Mouse (Mus musculus): ENCODE data around the gene Adipor2.
"Not testable (repeated sequence)": the region's sequence is repeated elsewhere in the genome, so short reads cannot be mapped to it uniquely, and the experiment has no call there.

Adipor2 gene

DNA sequence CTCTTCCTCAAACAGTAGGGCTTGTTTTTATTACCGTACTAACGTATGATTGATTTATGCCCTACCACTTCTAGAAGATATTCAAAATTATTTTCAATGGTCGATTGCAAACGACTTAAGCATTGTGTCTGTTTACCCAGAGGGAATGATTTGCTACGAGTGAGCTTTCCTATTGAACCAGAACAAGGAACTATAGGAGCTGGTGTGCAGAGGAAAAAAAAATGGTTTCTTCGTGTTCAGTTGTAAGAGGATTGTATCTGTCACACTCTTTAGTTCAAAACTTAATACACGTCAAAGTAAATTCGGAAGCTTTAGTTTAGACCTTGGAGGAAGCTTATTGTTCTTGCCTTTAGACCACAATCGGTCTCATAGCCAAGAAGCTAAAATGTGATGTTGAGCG lies 28.4 kb downstream of the Adipor2 start:
- no peak for DNase-seq

DNA sequence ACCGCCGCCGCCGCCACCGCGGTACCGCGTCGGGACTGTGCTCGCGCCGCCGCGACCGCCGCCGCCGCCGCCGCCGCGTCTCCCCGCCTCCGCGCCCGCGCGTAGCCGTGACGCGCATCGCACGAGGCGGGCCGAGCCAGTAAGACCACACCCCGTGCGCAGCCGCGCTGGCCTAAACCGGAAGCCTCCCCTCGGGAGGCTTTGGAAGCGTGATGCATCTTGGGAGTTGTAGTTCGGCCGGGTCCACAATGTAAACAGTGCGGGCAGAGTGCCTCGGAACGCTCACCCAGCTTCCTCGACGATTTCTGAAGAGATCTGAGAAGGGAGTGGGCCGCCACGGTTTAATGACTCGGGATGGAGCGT lies 28.9 kb downstream of the Adipor2 start:
- peak; percentile 94 to 98 for DNase-seq

DNA sequence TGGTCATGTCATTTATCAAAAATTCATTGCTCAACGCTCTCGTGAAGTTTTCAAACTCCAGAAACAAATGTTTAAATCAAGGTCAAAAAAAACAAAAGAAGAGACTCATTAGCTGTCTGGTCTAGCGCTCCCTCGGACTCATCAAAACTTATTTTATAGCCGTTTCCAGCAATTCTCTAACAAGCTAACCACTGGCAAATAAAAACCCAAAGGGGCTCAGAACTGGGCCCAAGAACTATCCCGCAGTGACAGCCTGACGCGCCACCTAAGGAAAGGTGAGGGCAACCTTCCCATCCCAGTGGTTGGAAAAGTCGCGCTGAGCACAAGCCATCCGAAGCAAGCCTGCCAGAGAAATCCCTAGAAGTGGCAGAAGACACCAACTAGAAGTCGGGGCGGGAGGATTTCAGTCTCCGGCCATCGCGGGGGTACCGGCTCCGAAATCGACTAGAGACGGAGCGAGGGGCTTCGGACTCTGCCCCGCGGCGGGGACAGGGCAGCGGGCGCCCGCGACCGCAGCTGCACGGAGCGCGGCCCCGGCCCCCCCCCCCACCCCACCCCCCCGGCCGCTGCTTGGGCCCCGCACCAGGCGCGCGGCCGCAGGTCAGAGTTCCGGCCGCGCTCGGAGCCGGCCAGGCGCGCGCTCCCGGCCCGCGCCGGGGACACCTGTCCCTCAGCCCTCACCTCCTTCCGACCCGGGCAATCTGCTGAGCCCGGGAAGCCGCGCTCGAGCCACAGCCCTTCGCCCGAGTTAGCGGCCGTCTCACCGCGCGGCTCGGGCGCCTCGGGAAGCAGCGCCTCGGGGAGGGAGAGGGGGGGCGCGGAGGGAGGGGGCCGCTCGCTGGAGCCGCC lies 29.5 kb downstream of the Adipor2 start:
- DNase-seq = peak in 1 of 2 experiments; percentile 59

DNA sequence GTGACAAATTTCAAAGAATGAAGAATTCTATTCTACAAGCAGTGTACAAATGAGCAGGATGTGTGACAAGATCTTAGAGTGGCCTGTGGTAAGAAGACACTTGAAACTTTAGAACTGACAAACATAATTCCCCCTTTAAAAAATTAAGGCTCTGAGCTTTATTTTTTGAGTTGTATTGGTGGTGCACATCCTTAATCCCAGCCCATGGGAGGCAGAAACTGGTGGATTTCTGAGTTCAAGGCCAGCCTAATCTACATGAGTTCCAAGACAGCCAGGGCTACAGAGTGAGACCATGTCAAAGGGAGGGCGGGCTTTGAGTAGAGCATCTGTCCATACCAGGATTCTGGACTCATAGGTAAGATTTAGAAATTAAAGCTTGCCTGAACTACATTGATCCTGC lies 30.7 kb downstream of the Adipor2 start:
- no peak for DNase-seq

DNA sequence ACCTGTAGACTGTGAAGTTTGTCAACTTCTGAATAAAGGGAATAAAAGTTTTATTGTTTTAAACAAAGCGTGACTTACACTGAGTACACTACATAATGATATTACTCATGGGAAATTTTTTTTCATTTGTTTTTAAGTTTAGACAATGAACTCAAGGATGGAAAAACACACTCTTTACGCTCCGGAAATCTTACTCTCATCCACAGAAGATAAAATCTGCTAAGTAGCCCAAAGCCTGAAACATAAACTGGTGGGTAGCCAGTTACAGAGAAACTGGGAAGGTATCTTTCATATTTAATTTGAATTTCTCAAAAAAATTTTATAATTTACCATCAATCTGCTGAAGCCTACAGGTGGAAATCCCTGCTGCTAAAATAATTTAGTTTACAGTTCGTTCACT lies 31.1 kb downstream of the Adipor2 start:
- DNase-seq = no peak

DNA sequence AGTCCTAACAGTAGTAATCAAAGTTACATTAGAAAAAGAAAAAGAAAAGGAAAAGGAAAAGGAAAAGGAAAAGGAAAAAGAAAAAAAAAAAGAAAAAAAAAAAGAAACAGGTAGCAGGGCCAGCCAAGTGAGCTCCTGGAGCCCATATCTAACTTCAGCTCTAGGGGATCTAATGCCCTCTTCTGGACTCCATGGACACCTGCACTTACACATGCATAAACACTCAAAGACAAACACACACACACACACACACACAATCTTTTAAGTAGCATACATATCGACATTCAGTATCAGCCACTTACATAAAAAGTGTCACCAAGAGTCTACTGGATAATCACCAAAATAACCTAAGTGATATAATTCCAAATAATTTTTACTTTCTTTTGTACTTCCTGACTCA lies 31.8 kb downstream of the Adipor2 start:
- DNase-seq = no peak

DNA sequence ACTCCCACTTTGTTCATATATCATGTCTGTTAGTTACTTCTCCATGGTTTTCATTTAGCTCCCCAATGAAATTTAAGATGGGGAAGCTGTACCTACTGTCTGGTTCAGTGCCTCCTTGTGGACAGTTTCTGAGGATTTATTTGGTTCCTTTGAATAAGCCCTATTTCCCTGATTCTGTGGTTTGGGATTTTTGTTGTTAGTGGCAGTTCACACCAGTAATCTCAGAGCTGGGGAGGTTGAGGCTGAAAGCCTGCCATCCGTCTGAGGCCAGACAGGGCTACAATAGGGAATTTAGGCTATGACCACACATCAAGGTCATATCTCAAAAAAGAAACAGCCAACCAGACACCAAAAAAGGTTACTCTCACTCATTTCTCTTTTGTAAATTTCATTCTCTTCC lies 38.9 kb downstream of the Adipor2 start:
- DNase-seq = no peak

DNA sequence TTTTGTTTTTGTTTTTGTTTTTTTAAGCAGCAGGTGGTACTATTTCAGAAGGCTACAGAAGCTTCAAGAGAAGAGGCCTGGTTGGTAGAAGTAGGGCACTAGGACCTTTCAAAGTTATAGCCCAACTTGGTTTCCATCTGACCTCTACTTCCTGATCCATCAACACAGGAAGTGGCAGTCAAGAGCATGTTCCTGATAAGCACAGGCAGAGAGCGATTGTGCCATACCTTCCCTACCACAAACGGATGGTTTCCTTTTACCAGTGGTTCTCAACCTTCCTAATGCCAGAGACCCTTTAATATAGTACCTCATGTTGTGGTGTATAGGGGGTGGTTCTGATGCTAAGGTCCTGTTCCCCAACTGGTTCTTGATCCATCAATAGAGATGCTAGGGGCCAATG lies 39.9 kb downstream of the Adipor2 start:
- no peak for DNase-seq

DNA sequence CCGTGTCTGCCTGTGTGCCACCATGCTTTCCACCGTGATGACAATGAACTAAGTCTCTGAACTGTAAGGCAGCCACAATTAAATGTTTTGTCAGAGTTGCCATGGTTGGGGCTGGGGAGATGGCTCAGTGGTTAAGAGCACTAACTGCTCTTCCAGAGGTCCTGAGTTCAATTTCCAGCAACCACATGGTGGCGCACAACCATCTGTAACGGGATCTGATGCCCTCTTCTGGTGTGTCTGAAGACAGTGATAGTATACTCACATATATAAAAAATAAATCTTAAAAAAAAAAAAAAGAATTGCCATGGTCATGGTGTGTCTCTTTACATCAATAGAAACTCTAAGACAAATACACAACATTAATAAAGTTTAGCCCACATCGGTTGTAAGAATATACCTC lies 42.5 kb downstream of the Adipor2 start:
- no peak for DNase-seq

DNA sequence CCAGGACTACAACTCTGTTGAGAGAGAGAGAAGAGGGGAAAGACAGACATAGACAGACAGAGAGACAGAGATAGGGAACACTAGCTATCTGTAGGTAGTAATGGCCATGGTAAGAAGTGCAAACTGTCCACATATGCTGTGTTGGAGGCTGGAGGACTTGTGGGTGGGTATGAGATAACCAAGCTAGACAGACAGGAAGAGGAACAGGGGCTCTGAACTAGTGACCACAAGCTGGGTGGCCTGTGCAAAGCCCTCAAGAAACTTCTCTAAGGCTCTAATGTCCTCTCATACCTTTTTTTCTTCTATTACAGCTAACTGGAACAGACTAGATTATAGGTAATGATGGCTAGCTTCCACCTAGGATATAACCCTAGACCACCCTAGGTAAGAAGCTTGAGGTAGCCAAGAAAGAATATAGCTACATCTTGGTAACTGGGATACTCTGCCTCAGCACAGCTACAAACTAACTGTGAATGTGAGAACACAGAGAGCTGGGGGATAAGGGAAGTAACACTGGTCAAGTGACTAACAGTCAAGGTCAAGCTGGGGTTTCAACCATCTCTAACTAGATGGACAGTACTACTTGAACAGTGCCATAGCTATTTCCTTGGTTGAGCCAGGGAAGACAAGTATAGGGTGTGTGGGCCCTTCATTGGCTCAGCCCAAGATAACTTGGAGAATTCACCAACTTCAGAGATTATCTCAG lies 44.4 kb downstream of the Adipor2 start:
- no peak for DNase-seq

DNA sequence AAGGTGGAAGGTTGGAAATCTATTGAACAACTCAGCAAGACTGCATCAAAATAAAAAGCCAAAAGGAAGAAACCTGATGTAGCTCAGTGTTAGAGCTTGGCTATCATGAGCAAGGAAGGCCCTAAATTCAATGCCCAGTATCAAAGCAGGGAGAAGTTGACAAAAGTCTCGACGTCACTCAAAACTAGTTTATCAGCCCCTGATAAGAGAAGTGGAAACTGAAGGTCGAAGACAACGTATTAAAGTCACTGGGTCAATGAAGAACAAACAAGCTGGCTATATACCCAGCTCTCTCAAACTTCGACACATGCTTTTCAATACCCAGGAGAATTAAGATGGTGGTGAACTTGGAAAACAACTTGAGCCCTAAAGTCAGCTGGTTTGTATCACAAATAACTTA lies 45.3 kb downstream of the Adipor2 start:
- DNase-seq = no peak

DNA sequence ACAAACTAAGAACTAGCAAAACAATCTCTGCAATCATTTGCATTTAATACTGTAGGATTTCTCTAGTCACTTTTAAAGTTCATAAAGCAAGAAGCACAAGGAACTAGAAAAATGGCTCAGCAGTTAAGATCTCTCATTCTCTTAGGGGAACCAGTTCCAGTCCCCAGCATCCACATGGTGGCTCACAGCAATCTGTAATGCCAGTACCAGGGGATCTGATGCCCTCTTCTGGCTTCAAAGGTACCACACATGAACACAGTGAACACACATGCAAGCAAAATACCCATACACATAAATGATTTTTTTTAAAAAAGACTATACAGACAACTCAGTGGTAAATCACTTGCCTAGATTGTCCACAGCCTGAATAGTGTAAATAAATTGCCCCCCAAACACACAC lies 45.9 kb downstream of the Adipor2 start:
- DNase-seq = no peak

DNA sequence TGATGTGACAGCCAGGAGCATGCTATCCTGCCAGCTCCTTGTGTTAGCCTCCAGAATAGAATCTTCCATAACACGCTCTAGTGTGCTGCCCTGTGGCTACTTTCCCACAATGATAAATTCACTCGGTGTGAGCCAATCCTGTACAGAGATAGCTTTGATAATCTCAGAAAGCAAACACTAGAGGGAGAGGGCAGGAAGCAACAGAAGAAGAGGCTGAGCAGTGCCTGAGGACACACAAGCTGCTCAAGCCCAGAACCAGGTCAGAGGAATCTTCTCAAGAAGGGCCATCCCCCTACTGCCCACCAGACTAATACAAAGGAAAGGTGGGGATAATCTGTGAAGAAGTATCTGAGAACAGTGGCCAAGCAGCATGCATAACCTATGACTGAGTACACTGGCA lies 50.1 kb downstream of the Adipor2 start:
- DNase-seq = no peak

DNA sequence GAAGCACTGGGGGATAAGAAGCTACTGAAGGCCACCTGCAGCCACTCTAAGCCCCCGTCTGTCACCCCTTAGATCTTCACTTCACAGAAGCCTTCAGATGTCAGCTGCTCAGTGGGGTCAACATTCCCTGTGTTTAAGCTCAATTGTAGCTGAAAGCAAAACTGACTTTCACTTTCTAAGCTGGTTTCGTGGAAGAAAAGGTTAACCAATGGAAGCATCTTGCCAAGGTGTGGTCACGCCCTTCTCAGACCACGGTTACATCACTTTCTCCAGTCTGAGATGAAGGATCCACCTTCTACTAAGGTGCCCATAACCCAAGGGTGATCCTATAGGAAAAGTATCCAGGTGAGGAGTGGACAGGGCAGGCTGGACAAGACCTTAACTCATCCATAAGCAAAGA lies 50.7 kb downstream of the Adipor2 start:
- not testable (repeated sequence) for DNase-seq

DNA sequence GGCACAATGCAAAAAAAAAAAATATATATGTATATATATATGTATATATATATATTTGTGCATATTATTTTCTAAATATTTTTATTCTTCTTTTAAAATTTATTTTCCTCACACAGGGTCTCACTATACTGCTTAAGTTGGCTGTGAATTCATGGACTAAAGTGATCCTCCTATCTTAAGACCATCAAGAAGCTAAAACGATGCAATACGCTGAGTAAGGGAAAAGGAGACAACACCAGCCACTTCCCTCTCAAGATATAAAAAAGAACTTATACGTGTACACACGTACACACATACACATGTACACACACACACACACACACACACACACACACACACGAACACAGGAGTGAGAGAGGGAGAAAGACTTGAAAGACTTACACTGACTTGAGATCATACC lies 53.9 kb downstream of the Adipor2 start:
- no peak for DNase-seq

DNA sequence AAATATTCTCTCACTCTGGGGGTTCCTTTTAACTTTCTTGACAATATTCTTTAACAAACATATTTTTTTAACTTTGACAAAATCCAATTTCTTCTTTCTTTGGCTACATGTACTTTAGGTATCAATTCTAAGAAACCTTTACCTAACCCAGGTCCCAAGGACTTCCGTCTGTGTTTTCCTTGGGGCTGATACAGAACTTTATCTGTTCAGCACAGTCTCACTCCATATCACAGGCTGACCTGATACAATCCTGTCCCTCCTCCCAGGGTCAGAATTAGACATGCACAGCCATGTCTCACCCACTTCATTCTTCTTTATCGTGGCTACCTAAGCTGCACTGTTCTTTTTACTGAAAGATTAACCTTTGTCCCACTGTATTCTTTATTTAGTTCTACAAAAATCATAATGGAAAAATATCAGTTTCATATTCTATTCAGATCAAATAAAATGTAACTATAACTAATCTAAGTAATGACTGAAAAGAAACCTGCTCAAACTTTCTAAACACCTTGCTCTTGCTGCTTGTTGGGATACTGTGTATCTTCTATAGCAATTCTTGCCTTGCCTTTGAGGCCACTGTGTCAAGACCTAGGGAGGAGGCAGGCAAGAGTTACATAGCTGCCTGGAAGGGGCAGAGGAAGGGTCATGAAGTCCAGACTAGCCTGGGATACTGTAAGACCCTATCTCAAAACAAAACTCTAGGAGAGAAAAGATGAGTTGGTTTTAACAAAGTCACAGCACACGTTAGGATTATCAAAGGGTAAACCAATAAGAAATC lies 56.4 kb downstream of the Adipor2 start:
- no peak for DNase-seq

DNA sequence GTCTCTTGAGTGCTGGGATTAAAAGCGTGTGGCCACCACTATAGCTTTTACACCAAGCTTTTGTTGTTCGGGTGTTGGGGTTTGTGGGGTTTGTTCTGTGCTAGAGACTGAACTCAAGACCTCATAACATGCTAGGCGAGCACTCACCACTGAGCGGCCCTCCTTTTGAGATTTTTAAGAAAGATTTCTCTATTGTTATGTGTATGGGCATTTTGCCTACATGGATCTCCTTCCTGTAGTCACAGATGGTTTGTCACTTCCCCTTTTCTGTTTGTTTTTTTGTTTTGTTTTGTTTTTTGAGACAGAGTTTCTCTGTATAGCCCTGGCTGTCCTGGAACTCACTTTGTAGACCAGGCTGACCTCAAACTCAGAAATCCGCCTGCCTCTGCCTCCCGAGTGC lies 57.3 kb downstream of the Adipor2 start:
- DNase-seq = not testable (repeated sequence)

DNA sequence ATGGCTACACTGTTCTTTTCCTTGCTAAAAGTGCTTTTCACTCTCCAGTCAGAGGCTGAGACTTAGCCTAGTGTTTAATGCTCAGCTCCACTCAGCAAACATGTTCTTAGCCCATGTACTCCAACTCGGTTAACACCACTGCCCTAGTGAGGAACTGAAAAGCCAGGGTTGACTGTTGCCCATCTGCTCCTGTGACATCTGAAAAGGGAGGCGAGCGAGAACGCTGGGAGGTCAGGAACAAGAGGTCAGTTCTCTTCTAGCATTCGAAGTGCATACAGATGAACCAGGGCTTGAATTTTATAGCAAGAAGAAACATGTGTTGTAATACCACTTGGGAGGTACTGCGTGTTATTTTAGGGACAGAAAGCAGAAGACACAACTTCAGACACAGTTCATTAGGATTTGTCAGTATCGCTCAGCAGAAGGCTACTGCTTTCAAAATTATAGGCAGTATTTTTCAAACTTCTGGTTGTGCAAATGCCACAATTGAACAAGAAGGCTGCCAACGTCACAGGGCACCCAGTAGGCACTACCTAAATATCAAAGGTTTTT lies 59.4 kb downstream of the Adipor2 start:
- no peak for DNase-seq

DNA sequence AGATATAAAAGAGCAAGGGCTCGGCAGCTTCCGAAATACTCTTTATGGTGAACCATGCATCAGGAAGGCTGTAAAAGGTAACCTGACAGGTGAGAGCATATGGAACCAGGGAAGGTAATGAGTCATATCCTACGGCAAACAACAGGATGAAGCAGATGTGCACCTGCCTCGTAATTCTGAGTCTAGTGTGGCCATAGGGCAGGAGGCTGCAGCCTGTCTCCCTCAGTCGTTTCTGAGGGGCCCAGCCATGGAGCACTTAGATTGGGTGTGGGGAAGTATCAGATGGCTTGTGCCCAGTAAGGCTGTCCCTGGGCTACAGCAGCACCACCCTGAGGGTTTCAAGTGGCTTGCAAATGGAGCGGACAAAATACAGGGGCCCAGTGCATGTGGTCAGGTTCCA lies 65.0 kb downstream of the Adipor2 start:
- no peak for DNase-seq

DNA sequence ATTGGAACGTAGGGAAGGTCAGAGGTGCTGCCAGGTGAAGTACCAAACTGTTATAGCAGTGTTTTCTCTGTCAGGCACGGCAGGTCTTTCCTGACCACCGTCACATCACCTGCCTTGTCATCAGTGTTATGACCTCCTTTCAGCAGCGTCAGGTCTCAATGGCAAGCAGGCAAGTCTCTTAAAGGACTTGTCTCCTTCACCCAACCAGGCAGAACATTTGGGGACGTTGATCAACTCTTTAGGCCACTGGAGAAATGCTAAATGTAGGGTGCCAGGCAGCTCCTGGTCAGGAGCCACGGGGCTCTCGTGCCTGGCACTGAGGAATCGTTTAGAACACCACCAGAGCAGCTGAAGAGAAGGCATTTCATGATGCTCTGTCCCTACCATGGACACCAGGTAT lies 65.8 kb downstream of the Adipor2 start:
- DNase-seq = no peak

DNA sequence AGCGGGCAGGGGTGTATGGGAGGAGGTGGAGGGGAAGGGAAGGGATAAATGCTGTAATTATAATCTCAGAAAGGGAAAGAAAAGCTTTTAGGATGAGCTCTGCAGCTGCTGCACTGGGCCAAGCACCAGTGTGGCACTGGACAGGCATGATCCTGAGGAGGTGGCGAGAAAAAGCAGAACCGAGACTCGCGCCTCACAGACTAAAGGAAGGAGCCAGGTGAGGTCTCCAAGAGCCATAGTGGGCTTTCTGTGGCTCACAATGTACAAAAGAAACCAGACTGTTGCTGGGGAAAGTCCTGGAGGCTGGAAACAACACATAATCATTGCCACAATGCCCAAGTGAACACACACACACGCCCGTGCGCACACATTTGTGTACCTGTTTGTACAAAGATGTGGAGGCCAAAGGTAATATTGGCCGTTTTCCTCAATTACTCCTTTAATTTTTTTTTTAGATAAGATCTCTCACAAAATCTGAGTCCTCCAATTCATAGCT lies 66.8 kb downstream of the Adipor2 start:
- no peak for DNase-seq

DNA sequence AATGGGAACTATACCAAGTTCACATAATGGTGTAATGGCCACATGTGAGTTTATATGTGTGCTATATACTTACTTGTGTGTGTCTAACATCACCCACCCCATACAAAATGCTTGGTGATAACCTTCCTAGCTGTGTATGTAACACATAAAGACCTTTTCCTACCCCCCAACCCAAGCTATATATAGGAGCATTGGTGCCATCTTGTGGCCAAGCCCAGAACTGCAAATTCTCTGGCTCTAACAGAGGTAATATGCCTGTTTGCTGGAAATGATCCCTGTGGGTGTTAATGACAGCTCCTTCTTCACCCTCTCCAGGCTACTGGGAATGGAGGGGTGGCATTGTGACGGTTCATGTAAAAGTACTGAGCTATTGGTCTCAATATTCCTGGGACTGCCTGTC lies 69.3 kb downstream of the Adipor2 start:
- DNase-seq = peak; percentile 87 to 92

DNA sequence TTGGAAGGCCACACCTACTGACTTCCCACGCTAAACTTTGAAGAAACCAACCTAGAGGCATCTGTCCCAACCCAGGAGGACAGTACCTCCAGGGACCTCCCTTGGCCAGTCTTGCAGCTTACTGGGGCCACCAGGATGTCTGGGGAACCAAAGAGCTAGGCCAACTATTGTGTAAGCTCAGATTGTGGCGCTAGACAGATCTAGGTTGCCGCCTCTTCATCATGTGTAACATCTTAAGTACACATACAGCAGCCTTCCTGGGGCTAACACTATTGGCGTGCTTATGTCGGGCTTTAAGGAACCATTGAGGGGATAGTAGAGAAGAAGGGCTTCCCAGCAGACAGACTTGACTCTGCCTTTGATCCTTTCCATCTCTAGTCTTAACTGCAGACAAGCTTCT lies 69.7 kb downstream of the Adipor2 start:
- peak in 1 of 2 experiments; percentile 23 for DNase-seq
